Mouse (Mus musculus) midbrain, embryonic 16.5 days (tissue): ENCODE results near the gene Ftsj1. TPM values are rescaled to one million over a fixed set of nuclear protein-coding genes. Genes with fewer than 3 reads are reported as not detected.

Experiments
- ATAC-seq: fragments of 200-750 bp; cut with Nextera tagmentation; 2 replicates; pipeline ENCODE4 v1.8.0; 2017; ENCODE audit warnings: moderate TSS enrichment
- H3K27ac ChIP-seq: fragments of 300-500 bp; sonication (generic); 2 replicates; pipeline ENCODE4 v1.5.1; 2014; ENCODE audit warnings: mild to moderate bottlenecking, low read length, mixed read lengths
- H3K27me3 ChIP-seq: fragments of 300-500 bp; sonication (generic); 2 replicates; pipeline ENCODE4 v1.6.1; 2014; ENCODE audit warnings: low read depth, low read length, mixed read lengths; ENCODE audit not compliant: control insufficient read depth, insufficient read depth
- H3K36me3 ChIP-seq: fragments of 300-500 bp; sonication (generic); 2 replicates; pipeline ENCODE4 v1.6.1; 2014; ENCODE audit warnings: mild to moderate bottlenecking, low read length, moderate library complexity, mixed read lengths; ENCODE audit not compliant: control insufficient read depth, insufficient read depth
- H3K4me1 ChIP-seq: fragments of 300-500 bp; sonication (generic); 2 replicates; pipeline ENCODE4 v1.6.1; 2014; ENCODE audit warnings: mild to moderate bottlenecking, low read length, mixed read lengths; ENCODE audit not compliant: control insufficient read depth, insufficient read depth
- H3K4me2 ChIP-seq: fragments of 300-500 bp; sonication (generic); 2 replicates; pipeline ENCODE4 v1.6.1; 2014; ENCODE audit warnings: mild to moderate bottlenecking, low read length, mixed read lengths
- H3K4me3 ChIP-seq: fragments of 300-500 bp; sonication (generic); 2 replicates; pipeline ENCODE4 v1.5.1; 2014; ENCODE audit warnings: low read depth, mild to moderate bottlenecking, low read length, moderate library complexity, mixed read lengths
- H3K9ac ChIP-seq: fragments of 300-500 bp; sonication (generic); 2 replicates; pipeline ENCODE4 v1.6.1; 2014; ENCODE audit warnings: low read depth, low read length, mixed read lengths
- H3K9me3 ChIP-seq: fragments of 300-500 bp; sonication (generic); replicated peaks from 2 replicates; pipeline ENCODE4 v1.6.1; 2014; ENCODE audit warnings: mild to moderate bottlenecking, low read length, mixed read lengths; ENCODE audit not compliant: control insufficient read depth, poor library complexity, severe bottlenecking
- WGBS: fragments of 180-500 bp; shearing (Covaris S2); extraction: QIAGEN DNeasy Blood & Tissue Kit; methylation state at CpG from one replicate; pipeline ENCODE4 v1.1.7; 2014; 5-methylcytosine and 5-hydroxymethylcytosine counted together
- polyA plus RNA-seq: library from polyadenylated mRNA; unstranded; fragments of >200 nt; fragmentation: Nextera tagmentation; extraction: Ambion mirVana; gene quantifications from 2 replicates; pipeline ENCODE4 v1.2.1, GENCODE M21; 2015

The Ftsj1 gene
- polyA plus RNA-seq, 1 experiment from 2014 or later, result 48.9 TPM

- Histone ChIP-seq H3K36me3 (no peaks in the 10 kb centered on the region), H3K9me3 (no peaks in the 10 kb centered on the region), H3K4me2 (no peak overlapping the region), H3K27me3 (no peaks in the 10 kb centered on the region), H3K4me1 (no peaks in the 10 kb centered on the region), H3K27ac (no peak overlapping the region), H3K4me3 (no peak overlapping the region), H3K9ac (no peak overlapping the region)
- WGBS, result 88% methylated on average over 7 of the region's 7 CpGs
- no peak for ATAC-seq
These were observed 28.7 kb downstream of the Ftsj1 start for GRCm38 (mm10) chrX:8223473-8223872.

GRCm38 (mm10) chrX:8222678-8223421 is 29.4 kb downstream of the Ftsj1 start:
- H3K4me3 ChIP-seq, result no peak overlapping the region
- no peaks in the 10 kb centered on the region for H3K36me3 ChIP-seq
- H3K9me3 ChIP-seq, result no peaks in the 10 kb centered on the region
- no peak for ATAC-seq
- 50% methylated on average over 7 of the region's 7 CpGs for WGBS
- H3K4me2 ChIP-seq, result no peak overlapping the region
- no peaks in the 10 kb centered on the region for H3K4me1 ChIP-seq
- H3K9ac ChIP-seq, result no peak overlapping the region
- H3K27me3 ChIP-seq, result no peaks in the 10 kb centered on the region
- no peak overlapping the region for H3K27ac ChIP-seq

GRCm38 (mm10) chrX:8222296-8222677 is 29.9 kb downstream of the Ftsj1 start:
- Histone ChIP-seq H3K9me3 (no peaks in the 10 kb centered on the region), H3K4me1 (no peaks in the 10 kb centered on the region), H3K36me3 (no peaks in the 10 kb centered on the region), H3K4me3 (no peak overlapping the region), H3K9ac (no peak overlapping the region), H3K27ac (no peak overlapping the region), H3K4me2 (no peak overlapping the region), H3K27me3 (no peaks in the 10 kb centered on the region)
- 76% methylated on average over 3 of the region's 3 CpGs for WGBS
- no peak for ATAC-seq

- Histone ChIP-seq H3K9ac (no peak overlapping the region), H3K4me2 (no peak overlapping the region), H3K36me3 (no peaks in the 10 kb centered on the region), H3K27ac (no peak overlapping the region), H3K27me3 (no peaks in the 10 kb centered on the region), H3K4me3 (no peak overlapping the region), H3K4me1 (no peaks in the 10 kb centered on the region), H3K9me3 (no peaks in the 10 kb centered on the region)
- ATAC-seq, result no peak
- WGBS, result 27% methylated on average over 8 of the region's 8 CpGs
These were observed 32.6 kb downstream of the Ftsj1 start for GRCm38 (mm10) chrX:8219651-8220050.

GRCm38 (mm10) chrX:8218114-8218513 is 34.1 kb downstream of the Ftsj1 start:
- Histone ChIP-seq H3K9ac (no peak overlapping the region), H3K27ac (no peak overlapping the region), H3K4me2 (no peak overlapping the region), H3K36me3 (no peaks in the 10 kb centered on the region), H3K27me3 (no peaks in the 10 kb centered on the region), H3K9me3 (no peaks in the 10 kb centered on the region), H3K4me3 (no peak overlapping the region), H3K4me1 (no peaks in the 10 kb centered on the region)
- 52% methylated on average over 2 of the region's 2 CpGs for WGBS
- no peak for ATAC-seq

GRCm38 (mm10) chrX:8217383-8217782 is 34.8 kb downstream of the Ftsj1 start:
- H3K4me2 ChIP-seq, result no peak overlapping the region
- WGBS, result 30% methylated on average over 6 of the region's 6 CpGs
- 0 out of 2 replicates have a peak, but pooled peaks cover 2% of the 10 kb centered on the region for H3K9me3 ChIP-seq
- H3K4me1 ChIP-seq, result no peaks in the 10 kb centered on the region
- H3K9ac ChIP-seq, result no peak overlapping the region
- no peak overlapping the region for H3K4me3 ChIP-seq
- H3K27me3 ChIP-seq, result no peaks in the 10 kb centered on the region
- ATAC-seq, result no peak
- H3K36me3 ChIP-seq, result no peaks in the 10 kb centered on the region
- H3K27ac ChIP-seq, result no peak overlapping the region

GRCm38 (mm10) chrX:8211490-8212207 is 40.6 kb downstream of the Ftsj1 start:
- Histone ChIP-seq H3K27ac (no peak overlapping the region), H3K9me3 (0 out of 2 replicates have a peak, but pooled peaks cover 4% of the 10 kb centered on the region), H3K4me1 (no peaks in the 10 kb centered on the region), H3K36me3 (no peaks in the 10 kb centered on the region), H3K27me3 (no peaks in the 10 kb centered on the region), H3K4me2 (no peak overlapping the region), H3K4me3 (no peak overlapping the region), H3K9ac (no peak overlapping the region)
- 81% methylated on average over 7 of the region's 7 CpGs for WGBS
- no peak for ATAC-seq

- H3K9me3 ChIP-seq, result 0 out of 2 replicates have a peak, but pooled peaks cover 4% of the 10 kb centered on the region
- H3K27ac ChIP-seq, result no peak overlapping the region
- no peak overlapping the region for H3K9ac ChIP-seq
- no peak overlapping the region for H3K4me3 ChIP-seq
- H3K27me3 ChIP-seq, result no peaks in the 10 kb centered on the region
- 77% methylated on average over 2 of the region's 2 CpGs for WGBS
- H3K4me2 ChIP-seq, result no peak overlapping the region
- no peaks in the 10 kb centered on the region; the same call in 1 of the 2 replicates for H3K4me1 ChIP-seq
- ATAC-seq, result no peak
- no peaks in the 10 kb centered on the region for H3K36me3 ChIP-seq
These were observed 42.5 kb downstream of the Ftsj1 start for GRCm38 (mm10) chrX:8209720-8210119.

- ATAC-seq, result no peak
- H3K36me3 ChIP-seq, result no peaks in the 10 kb centered on the region
- H3K27ac ChIP-seq, result no peak overlapping the region
- H3K27me3 ChIP-seq, result no peaks in the 10 kb centered on the region
- H3K9me3 ChIP-seq, result no peaks in the 10 kb centered on the region
- 30% methylated on average over 4 of the region's 4 CpGs for WGBS
- no peak overlapping the region for H3K4me3 ChIP-seq
- peak overlapping the region; percentile 61 for H3K4me2 ChIP-seq
- no peaks in the 10 kb centered on the region; the same call in 1 of the 2 replicates for H3K4me1 ChIP-seq
- H3K9ac ChIP-seq, result no peak overlapping the region
These were observed 45.0 kb downstream of the Ftsj1 start for GRCm38 (mm10) chrX:8207224-8207623.
